Mouse (Mus musculus) liver, embryonic 14.5 days (tissue): Measurements from ENCODE around the gene Emc6. TPM values are rescaled to one million over a fixed set of nuclear protein-coding genes. Genes with fewer than 3 reads are reported as not detected.

Experiments
- ATAC-seq: fragments of 200-750 bp; cut with Nextera tagmentation; 2 replicates; pipeline ENCODE4 v1.8.0; 2017; ENCODE audit warnings: moderate number of reproducible peaks, mild to moderate bottlenecking, moderate library complexity; ENCODE audit not compliant: insufficient read depth
- DNase-seq, 3 experiments: peaks; one replicate each; pipeline ENCODE4 v3.0.0-alpha.2; 2012 to 2013; ENCODE audit warnings: low read depth in 3 of 3, low spot score in 3 of 3
- H3K27ac ChIP-seq: fragments of 300-500 bp; sonication (generic); 2 replicates; pipeline ENCODE4 v1.5.1; 2014; ENCODE audit warnings: moderate library complexity, mild to moderate bottlenecking, control low read depth, inconsistent platforms
- H3K27me3 ChIP-seq: fragments of 300-500 bp; sonication (generic); 2 replicates; pipeline ENCODE4 v1.6.1; 2014; ENCODE audit warnings: mild to moderate bottlenecking, low read length, moderate library complexity; ENCODE audit not compliant: control insufficient read depth, insufficient read depth
- H3K36me3 ChIP-seq: fragments of 300-500 bp; sonication (generic); replicated peaks from 2 replicates; pipeline ENCODE4 v1.6.1; 2014; ENCODE audit warnings: low read depth; ENCODE audit not compliant: control insufficient read depth, insufficient read depth
- H3K4me1 ChIP-seq, 2 experiments: fragments of 200-500 bp in 1 of 2; fragments of 300-500 bp in 1 of 2; sonication (generic) in 1 of 2; replicated peaks; 2 replicates each; pipeline ENCODE4 v1.6.1; 2012 to 2014; ENCODE audit warnings: antibody characterized with exemption in 1 of 2, inconsistent platforms in 1 of 2, low read length in 1 of 2; ENCODE audit not compliant: control insufficient read depth in 2 of 2, insufficient read depth in 2 of 2
- H3K4me2 ChIP-seq: fragments of 300-500 bp; sonication (generic); 2 replicates; pipeline ENCODE4 v1.6.1; 2014; ENCODE audit warnings: low read depth, mild to moderate bottlenecking, control low read depth, moderate library complexity
- H3K4me3 ChIP-seq, 2 experiments: fragments of 200-500 bp in 1 of 2; fragments of 300-500 bp in 1 of 2; sonication (generic) in 1 of 2; 2 replicates each; pipeline ENCODE4 v1.5.1; 2012 to 2014; ENCODE audit warnings: low read depth in 2 of 2, low read length in 2 of 2, mild to moderate bottlenecking in 2 of 2, control low read depth in 1 of 2, inconsistent platforms in 1 of 2, moderate library complexity in 1 of 2; ENCODE audit not compliant: insufficient read depth in 1 of 2
- H3K9ac ChIP-seq: fragments of 300-500 bp; sonication (generic); replicated peaks from 2 replicates; pipeline ENCODE4 v1.6.1; 2014; ENCODE audit warnings: mild to moderate bottlenecking, control low read depth, moderate library complexity
- H3K9me3 ChIP-seq: fragments of 300-500 bp; sonication (generic); 2 replicates; pipeline ENCODE4 v1.6.1; 2016; ENCODE audit warnings: low read length, mixed read lengths; ENCODE audit not compliant: control insufficient read depth
- CTCF ChIP-seq: IDR thresholded peaks from 2 replicates; pipeline ENCODE4 v1.5.1; 2016; ENCODE audit warnings: antibody characterized with exemption, low read depth, control low read depth
- EP300 ChIP-seq: IDR thresholded peaks from 2 replicates; pipeline ENCODE4 v1.6.1; 2016; ENCODE audit warnings: antibody characterized with exemption, low read depth
- WGBS: fragments of 180-500 bp; shearing (Covaris S2); extraction: QIAGEN DNeasy Blood & Tissue Kit; methylation state at CpG from one replicate; pipeline ENCODE4 v1.1.7; 2014; ENCODE audit not compliant: insufficient replicate concordance; 5-methylcytosine and 5-hydroxymethylcytosine counted together
- polyA plus RNA-seq, 2 experiments: library from polyadenylated mRNA; depleted of rRNA in 1 of 2; stranded (reverse) in 1 of 2; unstranded in 1 of 2; fragments of >200 nt; fragmentation: Nextera tagmentation in 1 of 2; extraction: Ambion mirVana in 1 of 2; gene quantifications; 2 replicates each; pipeline versions ENCODE4 v1.2.1 to v1.2.3; 2012 to 2014

The Emc6 gene
- polyA plus RNA-seq, 2 experiments = 40.1 to 80.3 TPM

DNA sequence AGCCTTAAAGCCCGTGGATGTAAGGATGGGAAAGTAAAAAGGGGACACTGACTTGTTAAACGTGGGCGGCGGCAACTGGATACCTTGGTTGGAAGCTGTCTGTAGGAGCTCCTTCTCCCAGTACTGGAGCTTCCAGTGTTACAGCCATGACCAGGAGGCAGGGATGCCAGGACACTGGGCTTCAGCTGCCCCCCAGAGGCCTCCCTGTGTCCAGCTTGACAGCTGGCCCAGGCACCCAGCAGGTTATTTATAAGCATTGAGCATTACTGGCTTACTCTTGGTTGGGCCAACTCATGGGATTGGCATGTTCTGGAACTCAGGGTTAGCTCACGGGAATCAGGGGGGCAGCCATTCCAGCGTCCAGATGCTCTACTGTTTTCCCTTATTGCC lies 16.0 kb downstream of the Emc6 start:
- 25% methylated on average over 6 of the region's 6 CpGs for WGBS
- ATAC-seq (0 out of 2 replicates have a peak, but pooled peaks have one; percentile 3), DNase-seq (no peak)
- Histone ChIP-seq H3K9ac (no peak overlapping the region), H3K27ac (no peak overlapping the region), H3K36me3 (no peaks in the 10 kb centered on the region), H3K4me2 (peak overlapping the region; percentile 57), H3K4me1 (peaks cover 0 to 2% of the 10 kb centered on the region in 2 experiments; a peak in 1 of 4 replicates), H3K4me3 (0 out of 4 replicates have a peak overlapping the region, but pooled peaks of 1 of the 2 experiments have one; percentile 13), H3K27me3 (peaks cover 19% of the 10 kb centered on the region), H3K9me3 (no peaks in the 10 kb centered on the region)
- TF ChIP-seq CTCF (no peak), EP300 (no peak)

DNA sequence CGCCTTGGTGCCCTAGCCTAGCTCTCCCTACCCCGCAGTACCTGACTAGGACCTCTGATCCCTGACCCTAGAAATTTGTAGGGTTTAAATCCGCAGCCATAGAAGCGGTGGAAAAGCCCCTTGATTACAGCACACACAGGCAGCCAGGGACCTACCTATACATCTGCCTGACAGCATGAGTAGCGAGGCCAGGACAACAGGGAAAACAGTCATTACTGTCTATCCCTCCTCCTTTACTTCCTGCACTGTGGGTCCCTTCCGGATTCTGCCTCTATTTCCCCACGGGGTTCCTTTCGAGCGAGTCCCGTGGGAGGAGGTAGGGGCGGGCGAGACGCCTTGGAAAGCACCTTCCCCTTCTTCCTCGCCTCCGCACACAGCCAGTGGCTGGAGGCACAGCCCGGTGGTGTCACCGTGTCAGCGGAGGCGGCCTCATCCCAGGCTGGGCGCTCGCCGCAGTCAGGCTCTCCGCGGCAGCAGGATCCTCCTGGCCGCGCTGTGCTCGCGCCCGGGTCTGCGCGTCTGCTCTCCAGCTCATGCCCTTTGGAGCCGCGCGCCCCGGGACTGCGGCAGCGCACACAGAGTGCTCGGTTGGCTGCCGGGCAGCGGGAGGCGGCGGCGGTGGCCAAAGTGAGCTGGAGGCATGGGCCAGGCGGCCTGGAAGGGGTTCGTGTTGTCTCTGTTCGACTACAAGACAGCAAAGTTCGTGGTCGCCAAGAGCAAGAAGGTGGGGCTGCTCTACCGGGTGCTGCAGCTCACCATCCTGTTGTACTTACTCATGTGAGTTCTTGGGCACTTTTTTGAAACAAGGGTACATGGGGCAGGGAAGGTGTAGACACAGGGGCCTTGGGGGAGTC lies 16.7 kb downstream of the Emc6 start, which contains the start of gene P2rx5:
Gene P2rx5, plus strand, starts transcription at position 465 of the 854 bp plus-strand sequence.
- no peak for TF ChIP-seq EP300
- TF ChIP-seq CTCF = no peak

DNA sequence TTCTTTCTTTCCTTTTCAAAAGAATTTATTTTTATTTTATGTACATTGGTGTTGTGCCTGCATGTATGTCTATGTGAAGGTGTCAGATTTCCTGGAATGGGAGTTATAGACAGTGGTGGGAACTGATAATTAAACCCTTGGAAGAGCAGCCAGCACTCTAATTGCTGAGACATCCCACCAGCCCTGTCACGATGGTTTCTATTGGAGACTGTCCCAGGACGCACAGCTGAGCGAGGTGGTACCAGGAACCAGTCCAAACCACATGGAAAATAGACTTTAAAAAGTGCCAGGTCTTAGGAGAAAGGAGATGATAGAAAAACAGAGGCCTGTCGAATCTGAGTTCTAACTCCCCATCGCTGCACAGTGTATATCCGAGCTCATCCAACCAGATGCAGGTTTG lies 21.8 kb downstream of the Emc6 start:
- no peak overlapping the region for H3K4me3 ChIP-seq
- DNase-seq (no peak), ATAC-seq (no peak)
- H3K4me1 ChIP-seq = no peaks in the 10 kb centered on the region
- H3K9me3 ChIP-seq = no peaks in the 10 kb centered on the region
- H3K9ac ChIP-seq = no peak overlapping the region
- H3K36me3 ChIP-seq = no peaks in the 10 kb centered on the region
- no peak overlapping the region for H3K27ac ChIP-seq
- H3K4me2 ChIP-seq = no peak overlapping the region
- TF ChIP-seq EP300 (no peak), CTCF (no peak)
- H3K27me3 ChIP-seq = peaks cover 9% of the 10 kb centered on the region
- WGBS = 54% methylated on average over 6 of the region's 6 CpGs

More for the DNA sequence above, 16.7 kb downstream of the Emc6 start, which contains the start of gene P2rx5:
- no peaks in the 10 kb centered on the region for H3K36me3 ChIP-seq
- WGBS = 3% methylated on average over 49 of the region's 49 CpGs
- peak within 1 kb of the TSS; percentile 17 to 38; a peak in 3 of 4 replicates for H3K4me3 ChIP-seq
- no peak within 1 kb of the TSS for H3K9ac ChIP-seq
- peak; percentile 37; the same call in 1 of the 2 replicates for ATAC-seq
- no peak for DNase-seq
- no peak within 1 kb of the TSS for H3K27ac ChIP-seq
- H3K27me3 ChIP-seq = peaks cover 19% of the 10 kb centered on the region
- peaks cover 0 to 2% of the 10 kb centered on the region in 2 experiments; a peak in 1 of 4 replicates for H3K4me1 ChIP-seq
- peak within 1 kb of the TSS; percentile 57 for H3K4me2 ChIP-seq
- H3K9me3 ChIP-seq = no peaks in the 10 kb centered on the region

DNA sequence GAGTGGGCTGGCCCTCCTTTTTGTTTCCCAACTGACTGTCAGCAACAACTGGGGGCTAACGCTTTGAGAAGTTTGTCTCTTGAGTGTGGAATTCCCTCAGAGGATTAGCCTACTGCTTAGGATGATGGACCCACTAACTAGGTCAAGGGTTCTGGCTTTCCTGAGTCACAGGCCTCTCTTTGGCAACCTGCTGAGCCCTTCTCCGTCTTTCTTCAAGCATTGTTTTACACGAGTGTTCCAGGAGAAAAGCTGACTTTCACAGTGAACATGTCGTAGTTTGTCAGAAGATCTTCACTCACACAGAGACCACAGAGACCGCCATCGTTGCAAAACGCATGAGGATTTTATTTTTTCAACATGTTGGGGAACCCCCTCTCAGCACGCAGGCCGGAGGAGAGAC lies 28.6 kb downstream of the Emc6 start:
- Histone ChIP-seq H3K27me3 (no peaks in the 10 kb centered on the region), H3K9me3 (no peaks in the 10 kb centered on the region), H3K36me3 (no peaks in the 10 kb centered on the region), H3K4me3 (no peak overlapping the region), H3K27ac (no peak overlapping the region), H3K4me2 (no peak overlapping the region), H3K4me1 (no peaks in the 10 kb centered on the region), H3K9ac (no peak overlapping the region)
- DNase-seq = no peak
- ATAC-seq = no peak
- TF ChIP-seq EP300 = no peak
- TF ChIP-seq CTCF = no peak
- WGBS = 68% methylated on average over 9 of the region's 9 CpGs

DNA sequence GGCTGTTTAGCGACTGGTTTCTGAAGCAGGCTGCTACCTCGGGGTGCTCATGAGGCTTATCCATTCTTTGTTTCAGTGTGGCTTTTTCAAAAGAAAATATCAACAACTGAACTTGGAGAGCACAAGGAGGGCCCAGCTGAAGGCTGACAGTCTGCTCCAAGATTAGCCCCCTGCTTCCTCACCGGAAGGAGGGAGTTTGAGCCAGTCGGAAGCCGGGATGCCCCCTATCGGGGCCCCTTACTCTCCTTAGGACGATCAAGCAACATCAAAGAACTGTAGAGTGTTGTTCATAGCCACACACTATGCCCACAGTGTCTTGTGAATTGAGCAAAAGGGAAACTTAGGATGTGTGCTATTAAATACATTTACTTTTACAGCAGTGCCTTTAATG lies 29.9 kb downstream of the Emc6 start:
- Histone ChIP-seq H3K4me1 (no peaks in the 10 kb centered on the region), H3K9ac (no peak overlapping the region), H3K36me3 (no peaks in the 10 kb centered on the region), H3K27me3 (no peaks in the 10 kb centered on the region), H3K9me3 (no peaks in the 10 kb centered on the region), H3K4me2 (no peak overlapping the region), H3K4me3 (no peak overlapping the region), H3K27ac (no peak overlapping the region)
- no peak for DNase-seq
- 45% methylated on average over 7 of the region's 7 CpGs for WGBS
- ATAC-seq = no peak
- TF ChIP-seq EP300 (no peak), CTCF (no peak)
